Mouse (Mus musculus) midbrain, embryonic 10.5 days (tissue): ENCODE data around the gene Tmem140. TPM values are rescaled to one million over a fixed set of nuclear protein-coding genes. Genes with fewer than 3 reads are reported as not detected.

Source experiments
- DNase-seq: peaks from one replicate; pipeline ENCODE4 v3.0.0-alpha.2; 2017; ENCODE audit warnings: low spot score
- H3K27ac ChIP-seq: fragments of 300-500 bp; sonication (generic); replicated peaks from 2 replicates; pipeline ENCODE4 v1.5.1; 2016; ENCODE audit warnings: mild to moderate bottlenecking
- H3K27me3 ChIP-seq: fragments of 300-500 bp; sonication (generic); 2 replicates; pipeline ENCODE4 v1.6.1; 2016; ENCODE audit warnings: low read depth, mild to moderate bottlenecking; ENCODE audit not compliant: poor library complexity, severe bottlenecking
- H3K36me3 ChIP-seq: fragments of 300-500 bp; sonication (generic); 2 replicates; pipeline ENCODE4 v1.6.1; 2016; ENCODE audit warnings: mild to moderate bottlenecking, moderate library complexity
- H3K4me1 ChIP-seq: fragments of 300-500 bp; sonication (generic); 2 replicates; pipeline ENCODE4 v1.6.1; 2016
- H3K4me3 ChIP-seq: fragments of 300-500 bp; sonication (generic); 2 replicates; pipeline ENCODE4 v1.5.1; 2016; ENCODE audit warnings: mild to moderate bottlenecking, moderate library complexity
- H3K9me3 ChIP-seq: fragments of 300-500 bp; sonication (generic); replicated peaks from 2 replicates; pipeline ENCODE4 v1.6.1; 2016; ENCODE audit warnings: mild to moderate bottlenecking
- WGBS: fragments of 180-500 bp; shearing (Covaris S2); methylation state at CpG from one replicate; pipeline ENCODE4 v1.1.7; 2016; 5-methylcytosine and 5-hydroxymethylcytosine counted together
- polyA plus RNA-seq: library from polyadenylated mRNA; unstranded; fragments of >200 nt; fragmentation: Nextera tagmentation; extraction: Ambion mirVana; gene quantifications from 2 replicates; pipeline ENCODE4 v1.2.1, GENCODE M21; 2016

Tmem140 gene
- polyA plus RNA-seq = 1.9 and 2.1 TPM in 2 replicates

- Histone ChIP-seq H3K4me1 (peaks cover 16% of the 10 kb centered on the region), H3K9me3 (no peaks in the 10 kb centered on the region), H3K4me3 (no peak within 1 kb of the TSS), H3K27me3 (no peaks in the 10 kb centered on the region), H3K36me3 (no peaks in the 10 kb centered on the region), H3K27ac (no peak within 1 kb of the TSS)
- DNase-seq = no peak
- WGBS = 59% methylated on average over 11 of the region's 11 CpGs
Observed at GRCm38 (mm10) chr6:34862791-34863403, at the start of gene Tmem140. Tmem140 (plus strand) TSS chr6:34863146.

- H3K27ac ChIP-seq = no peak overlapping the region
- H3K4me1 ChIP-seq = no peaks in the 10 kb centered on the region
- DNase-seq = no peak
- H3K27me3 ChIP-seq = no peaks in the 10 kb centered on the region
- H3K9me3 ChIP-seq = no peaks in the 10 kb centered on the region
- no peak overlapping the region for H3K4me3 ChIP-seq
- H3K36me3 ChIP-seq = no peaks in the 10 kb centered on the region
Observed at GRCm38 (mm10) chr6:34824406-34824805, 38.5 kb upstream of the Tmem140 start.

- DNase-seq = no peak
- no peak overlapping the region for H3K4me3 ChIP-seq
- no peak overlapping the region for H3K27ac ChIP-seq
- 95% methylated on average over 5 of the region's 5 CpGs for WGBS
- H3K36me3 ChIP-seq = no peaks in the 10 kb centered on the region
- H3K9me3 ChIP-seq = no peaks in the 10 kb centered on the region
- no peaks in the 10 kb centered on the region for H3K27me3 ChIP-seq
- H3K4me1 ChIP-seq = no peaks in the 10 kb centered on the region
Observed at GRCm38 (mm10) chr6:34832352-34832751, 30.6 kb upstream of the Tmem140 start.

- no peak overlapping the region for H3K27ac ChIP-seq
- H3K4me1 ChIP-seq = peaks cover 9% of the 10 kb centered on the region
- no peaks in the 10 kb centered on the region for H3K36me3 ChIP-seq
- DNase-seq = no peak
- WGBS = 92% methylated on average over 11 of the region's 11 CpGs
- H3K4me3 ChIP-seq = no peak overlapping the region
- H3K9me3 ChIP-seq = no peaks in the 10 kb centered on the region
- no peaks in the 10 kb centered on the region for H3K27me3 ChIP-seq
Observed at GRCm38 (mm10) chr6:34861546-34862053, 1.3 kb upstream of the Tmem140 start.

- DNase-seq = no peak
- Histone ChIP-seq H3K27ac (no peak overlapping the region), H3K36me3 (no peaks in the 10 kb centered on the region), H3K9me3 (no peaks in the 10 kb centered on the region), H3K4me3 (no peak overlapping the region), H3K27me3 (no peaks in the 10 kb centered on the region), H3K4me1 (peaks cover 16% of the 10 kb centered on the region)
- 93% methylated on average over 6 of the region's 6 CpGs for WGBS
Observed at GRCm38 (mm10) chr6:34862381-34862780, 565 bp upstream of the Tmem140 start.

- no peak overlapping the region for H3K4me3 ChIP-seq
- no peaks in the 10 kb centered on the region for H3K36me3 ChIP-seq
- H3K27ac ChIP-seq = no peak overlapping the region
- 78% methylated on average over 9 of the region's 9 CpGs for WGBS
- H3K9me3 ChIP-seq = no peaks in the 10 kb centered on the region
- H3K27me3 ChIP-seq = no peaks in the 10 kb centered on the region
- DNase-seq = no peak
- H3K4me1 ChIP-seq = peaks cover 16% of the 10 kb centered on the region
Observed at GRCm38 (mm10) chr6:34863786-34864514, 1.0 kb downstream of the Tmem140 start.

GRCm38 (mm10) chr6:34865213-34865612, 2.3 kb downstream of the Tmem140 start:
- Histone ChIP-seq H3K4me1 (peaks cover 18% of the 10 kb centered on the region), H3K36me3 (no peaks in the 10 kb centered on the region), H3K9me3 (no peaks in the 10 kb centered on the region), H3K4me3 (no peak overlapping the region), H3K27ac (peak overlapping the region; percentile 23; the same call in 1 of the 2 replicates), H3K27me3 (no peaks in the 10 kb centered on the region)
- WGBS = 73% methylated on average over 5 of the region's 5 CpGs
- no peak for DNase-seq

- WGBS = 72% methylated on average over 7 of the region's 7 CpGs
- peak overlapping the region; percentile 42; the same call in 1 of the 2 replicates for H3K27ac ChIP-seq
- H3K27me3 ChIP-seq = no peaks in the 10 kb centered on the region
- DNase-seq = no peak
- peaks cover 19% of the 10 kb centered on the region for H3K4me1 ChIP-seq
- no peak overlapping the region for H3K4me3 ChIP-seq
- no peaks in the 10 kb centered on the region for H3K36me3 ChIP-seq
- H3K9me3 ChIP-seq = no peaks in the 10 kb centered on the region
Observed at GRCm38 (mm10) chr6:34865711-34866593, 3.0 kb downstream of the Tmem140 start.

GRCm38 (mm10) chr6:34866786-34867185, 3.8 kb downstream of the Tmem140 start:
- Histone ChIP-seq H3K9me3 (no peaks in the 10 kb centered on the region), H3K4me3 (no peak overlapping the region), H3K36me3 (no peaks in the 10 kb centered on the region), H3K27me3 (no peaks in the 10 kb centered on the region), H3K4me1 (peaks cover 22% of the 10 kb centered on the region), H3K27ac (peak overlapping the region; percentile 42)
- no peak for DNase-seq
- 49% methylated on average over 8 of the region's 8 CpGs for WGBS

- H3K27ac ChIP-seq = peak overlapping the region; percentile 42
- H3K9me3 ChIP-seq = no peaks in the 10 kb centered on the region
- H3K4me1 ChIP-seq = peaks cover 22% of the 10 kb centered on the region
- H3K4me3 ChIP-seq = no peak overlapping the region
- no peaks in the 10 kb centered on the region for H3K36me3 ChIP-seq
- 81% methylated on average over 16 of the region's 16 CpGs for WGBS
- no peaks in the 10 kb centered on the region for H3K27me3 ChIP-seq
- no peak for DNase-seq
Observed at GRCm38 (mm10) chr6:34867301-34867994, 4.5 kb downstream of the Tmem140 start.

GRCm38 (mm10) chr6:34867995-34868350, 5.0 kb downstream of the Tmem140 start:
- Histone ChIP-seq H3K27ac (no peak overlapping the region), H3K9me3 (no peaks in the 10 kb centered on the region), H3K4me3 (no peak overlapping the region), H3K36me3 (peaks cover 3% of the 10 kb centered on the region; the same call in 1 of the 2 replicates), H3K4me1 (peaks cover 22% of the 10 kb centered on the region), H3K27me3 (no peaks in the 10 kb centered on the region)
- DNase-seq = no peak
- 81% methylated on average over 10 of the region's 10 CpGs for WGBS
